Mouse (Mus musculus) liver, adult 2 months (tissue): ENCODE data around the gene Gm20388.

Experiments used
- CTCF ChIP-seq: fragments of 200-500 bp; IDR thresholded peaks from 2 replicates; pipeline ENCODE4 v1.5.1; 2011; ENCODE audit warnings: low read depth, low read length, control low read depth
- POLR2A ChIP-seq: fragments of 200-500 bp; IDR thresholded peaks from 2 replicates; pipeline ENCODE4 v1.6.1; 2011; ENCODE audit warnings: low read length, control low read depth; ENCODE audit not compliant: insufficient read depth; ENCODE audit errors: extremely low read depth

DNA sequence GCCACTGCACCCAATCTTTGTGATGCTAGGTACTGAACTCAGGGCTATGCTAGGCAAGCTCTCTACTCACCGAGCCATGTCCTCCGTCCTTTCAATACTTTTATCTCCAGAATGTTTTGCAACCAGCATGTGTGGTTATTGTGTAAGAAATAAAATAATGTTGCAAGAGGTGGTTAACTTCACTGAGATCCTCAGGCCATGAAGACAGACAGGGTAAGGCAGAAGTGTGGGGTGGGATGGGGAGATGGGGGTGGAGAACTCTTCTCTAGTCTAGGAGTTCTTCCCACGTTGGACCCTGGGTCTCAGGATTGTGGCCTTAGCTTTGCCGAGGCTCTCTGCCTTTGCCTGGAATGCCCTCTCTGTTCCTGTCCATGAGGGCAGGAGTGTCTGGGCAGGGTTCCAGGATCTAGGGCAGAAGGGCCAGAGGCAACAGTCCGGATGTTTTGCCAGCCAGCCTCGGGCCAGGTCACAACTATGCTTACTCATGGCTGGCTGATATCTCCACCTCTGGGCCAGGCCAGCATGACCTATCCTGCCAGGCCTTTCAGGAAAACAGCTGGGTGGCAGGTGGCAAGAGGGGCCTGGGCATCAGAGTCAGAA, 1785.0 kb downstream of the Gm20388 start:
- TF ChIP-seq CTCF: no peak
- no peak for TF ChIP-seq POLR2A
